In genomic region chr7:28377190-28378065, GRCm38 (mm10) we compare ENCODE assay signal across 8 mouse cellular contexts. TPM values are rescaled to one million over a fixed set of nuclear protein-coding genes. Genes with fewer than 3 reads are reported as not detected.
DNase-seq lines count a peak whose midpoint lies in the region; ATAC-seq lines count a peak whose summit lies in the region.

No protein-coding gene starts in this region.

- no peaks in the 10 kb centered on the region for H3K9me3 ChIP-seq in heart, embryonic 13.5 days
- H3K9me3 ChIP-seq in midbrain, embryonic 11.5 days (ENCODE audit: control insufficient read depth, low read length) = no peaks in the 10 kb centered on the region

- H3K4me1 ChIP-seq in heart, embryonic 13.5 days = peaks cover 71% of the 10 kb centered on the region
- peaks cover 40% of the 10 kb centered on the region for H3K4me1 ChIP-seq in midbrain, embryonic 11.5 days (ENCODE audit: control insufficient read depth, insufficient read depth, low read length)

- H3K27me3 ChIP-seq in heart, embryonic 13.5 days (replicated peaks) = no peaks in the 10 kb centered on the region
- H3K27me3 ChIP-seq in midbrain, embryonic 11.5 days (ENCODE audit: control insufficient read depth, insufficient read depth, low read length) = peaks cover 8% of the 10 kb centered on the region; the same call in 1 of the 2 replicates

- peak overlapping the region; percentile 100 for H3K27ac ChIP-seq in heart, embryonic 13.5 days (replicated peaks)
- no peak overlapping the region for H3K27ac ChIP-seq in midbrain, embryonic 11.5 days (ENCODE audit: low read depth, low read length)

- H3K9ac ChIP-seq in heart, embryonic 13.5 days = peak overlapping the region; percentile 98
- no peak overlapping the region for H3K9ac ChIP-seq in midbrain, embryonic 11.5 days (ENCODE audit: low read length)

- no peak for ATAC-seq in CD4-positive, CD25-positive, alpha-beta regulatory T cell, adult 4 months
- ATAC-seq in heart, embryonic 13.5 days (ENCODE audit: extremely low read depth, insufficient number of reproducible peaks, low FRiP score, low TSS enrichment) = no peak
- no peak for ATAC-seq in midbrain, embryonic 11.5 days (ENCODE audit: low FRiP score)

- peak overlapping the region; percentile 87 for H3K4me3 ChIP-seq in heart, embryonic 13.5 days
- H3K4me3 ChIP-seq in midbrain, embryonic 11.5 days (ENCODE audit: low read depth, low read length) = no peak overlapping the region

- H3K4me2 ChIP-seq in heart, embryonic 13.5 days = peak overlapping the region; percentile 88
- H3K4me2 ChIP-seq in midbrain, embryonic 11.5 days = peak overlapping the region; percentile 77

- WGBS in heart, embryonic 13.5 days = 59% methylated on average over 18 of the region's 18 CpGs
- WGBS in midbrain, embryonic 11.5 days = 71% methylated on average over 18 of the region's 18 CpGs

- DNase-seq in CD4-positive, CD25-positive, alpha-beta regulatory T cell, adult 2 months (ENCODE audit: low read depth, low spot score) = peak; percentile 57
- peak; percentile 22 for DNase-seq in T-cell, adult 2 months (ENCODE audit: low spot score)
- peak; percentile 16 to 59 for DNase-seq in kidney, postnatal 25 days
- no peak for DNase-seq in midbrain, embryonic 11.5 days (ENCODE audit: low spot score, missing footprints)
- DNase-seq in right cerebral cortex, adult 18-20 months = no peak
- DNase-seq in embryo, embryonic 11 days = no peak

- H3K36me3 ChIP-seq in heart, embryonic 13.5 days = peaks cover 14% of the 10 kb centered on the region
- no peaks in the 10 kb centered on the region for H3K36me3 ChIP-seq in midbrain, embryonic 11.5 days (ENCODE audit: control insufficient read depth, insufficient read depth, low read length)

RNA-seq across cellular contexts. Expression of gene Zfp36, which starts 2.6 kb away (rescaled TPM):
- 100 to 1,000 TPM; 156 to 341 TPM for polyA plus RNA-seq in CD4-positive, CD25-positive, alpha-beta regulatory T cell, adult 4 months (2017; shearing (Covaris generic))
- 11.9 and 13.6 TPM in 2 replicates for polyA plus RNA-seq in heart, embryonic 13.5 days (2015; fragmentation: Nextera tagmentation; extraction: Ambion mirVana)
- polyA plus RNA-seq in midbrain, embryonic 11.5 days (2014; fragmentation: Nextera tagmentation; extraction: Ambion mirVana) = 3.3 and 3.5 TPM in 2 replicates

RNA-seq across cellular contexts. Expression of gene Plekhg2, which starts 5.0 kb away (rescaled TPM):
- 100 to 1,000 TPM in 1 of 2 experiments, 10 to 100 TPM in 1; 65.5 to 110 TPM for polyA plus RNA-seq in CD4-positive, CD25-positive, alpha-beta regulatory T cell, adult 4 months (2017; shearing (Covaris generic))
- 43.5 and 49.3 TPM in 2 replicates for polyA plus RNA-seq in heart, embryonic 13.5 days (2015; fragmentation: Nextera tagmentation; extraction: Ambion mirVana)
- polyA plus RNA-seq in midbrain, embryonic 11.5 days (2014; fragmentation: Nextera tagmentation; extraction: Ambion mirVana) = 36.1 and 39.4 TPM in 2 replicates

RNA-seq across cellular contexts. Expression of gene Med29, which starts 15.1 kb away (rescaled TPM):
- polyA plus RNA-seq in CD4-positive, CD25-positive, alpha-beta regulatory T cell, adult 4 months (2017; shearing (Covaris generic)) = 10 to 100 TPM; 25.8 to 27.5 TPM
- polyA plus RNA-seq in heart, embryonic 13.5 days (2015; fragmentation: Nextera tagmentation; extraction: Ambion mirVana) = 49.9 and 54.2 TPM in 2 replicates
- 44.4 and 50.5 TPM in 2 replicates for polyA plus RNA-seq in midbrain, embryonic 11.5 days (2014; fragmentation: Nextera tagmentation; extraction: Ambion mirVana)

RNA-seq across cellular contexts. Expression of gene Paf1, which starts 15.3 kb away (rescaled TPM):
- 10 to 100 TPM; 55.6 to 71.0 TPM for polyA plus RNA-seq in CD4-positive, CD25-positive, alpha-beta regulatory T cell, adult 4 months (2017; shearing (Covaris generic))
- 73.4 and 75.1 TPM in 2 replicates for polyA plus RNA-seq in heart, embryonic 13.5 days (2015; fragmentation: Nextera tagmentation; extraction: Ambion mirVana)
- polyA plus RNA-seq in midbrain, embryonic 11.5 days (2014; fragmentation: Nextera tagmentation; extraction: Ambion mirVana) = 72.8 and 83.8 TPM in 2 replicates

RNA-seq across cellular contexts. Expression of gene Rps16, which starts 27.0 kb away (rescaled TPM):
- polyA plus RNA-seq in CD4-positive, CD25-positive, alpha-beta regulatory T cell, adult 4 months (2017; shearing (Covaris generic)) = 1,000 to 10,000 TPM; 1,259 to 1,457 TPM
- polyA plus RNA-seq in heart, embryonic 13.5 days (2015; fragmentation: Nextera tagmentation; extraction: Ambion mirVana) = 599 and 651 TPM in 2 replicates
- 740 and 824 TPM in 2 replicates for polyA plus RNA-seq in midbrain, embryonic 11.5 days (2014; fragmentation: Nextera tagmentation; extraction: Ambion mirVana)

Comparison
In these comparisons a context has a peak if more than half of its experiments do, and no peak if none do; other contexts are left out.
1. DNase-seq: peak in CD4-positive, CD25-positive, alpha-beta regulatory T cell, adult 2 months (single experiment), T-cell, adult 2 months (single experiment) and kidney, postnatal 25 days (2 of 2); none in midbrain, embryonic 11.5 days (single experiment), right cerebral cortex, adult 18-20 months (single experiment) and embryo, embryonic 11 days (single experiment).
2. RNA of gene Zfp36, which starts 2.6 kb away (polyA plus RNA-seq): 156 to 341 TPM in CD4-positive, CD25-positive, alpha-beta regulatory T cell, adult 4 months; 11.9 to 13.6 TPM in heart, embryonic 13.5 days and 3.3 to 3.5 TPM in midbrain, embryonic 11.5 days; every median in the first group is over 10 times any median in the second.